Mouse (Mus musculus): ENCODE measurements at regions not wholly inside any gene's neighbourhood (a gene's known extent, or its start where the extent isn't known, plus 50 kb on each side); places are given as distances from the start of the nearest gene placed in this dataset.
"Not testable (repeated sequence)": the region's sequence is repeated elsewhere in the genome, so short reads cannot be mapped to it uniquely, and the experiment has no call there.

DNA sequence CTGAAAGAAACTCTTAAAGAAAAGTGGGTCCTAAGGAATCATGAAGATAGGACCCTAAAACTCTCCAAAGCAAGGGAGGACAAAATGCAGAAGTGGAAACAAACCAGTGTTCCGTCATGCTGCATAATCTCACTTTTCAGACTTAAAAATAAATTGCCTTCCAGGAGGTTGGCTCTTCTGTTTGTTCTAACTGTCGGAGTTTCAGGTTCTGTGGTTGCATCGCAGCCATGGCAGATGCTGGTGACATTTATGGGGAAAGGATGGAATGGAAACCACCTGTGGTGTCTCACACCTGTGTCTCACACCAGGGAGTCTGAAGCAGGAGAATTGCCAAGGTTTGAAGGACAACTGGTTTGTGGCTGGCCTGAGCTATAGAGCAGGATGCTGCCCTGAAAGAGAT, 50.9 kb upstream of the Hivep1 start:
- Histone ChIP-seq H3K27ac (ENCODE audit: low read depth, low read length) (no peak overlapping the region), H3K9me3 (ENCODE audit: control insufficient read depth, low read length) (no peaks in the 10 kb centered on the region), H3K4me1 (ENCODE audit: control insufficient read depth, insufficient read depth, low read length) (peaks cover 7% of the 10 kb centered on the region; the same call in 1 of the 2 replicates), H3K4me3 (ENCODE audit: low read length) (no peak overlapping the region), H3K36me3 (ENCODE audit: control insufficient read depth, insufficient read depth, low read length) (no peaks in the 10 kb centered on the region), H3K27me3 (ENCODE audit: control insufficient read depth, insufficient read depth, low read length) (no peaks in the 10 kb centered on the region), H3K9ac (ENCODE audit: low read depth, low read length) (no peak overlapping the region), H3K4me2 (replicated peaks; ENCODE audit: low read depth, low read length) (no peak overlapping the region)
- 53% methylated on average over 3 of the region's 3 CpGs for WGBS
- no peak for ATAC-seq (ENCODE audit: low FRiP score, low TSS enrichment)

DNA sequence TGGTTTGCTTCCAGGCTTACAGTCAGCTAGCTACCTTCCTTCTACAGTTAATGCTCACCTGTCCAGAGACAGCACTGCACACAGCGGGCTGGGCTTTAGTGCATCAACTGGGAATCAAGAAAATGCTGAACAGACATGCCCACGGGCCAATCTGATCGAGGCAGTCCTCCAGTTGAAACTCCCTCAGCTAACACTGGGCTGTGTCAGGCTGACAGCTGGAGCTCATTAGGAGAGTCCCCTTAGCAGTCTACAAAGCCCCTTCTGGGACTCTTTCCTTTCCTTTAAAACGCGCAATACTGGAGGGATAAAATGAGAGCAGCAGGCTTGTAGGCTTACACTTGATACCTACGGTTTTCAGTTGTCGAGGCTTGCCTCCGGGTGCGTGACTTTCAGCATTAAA, 53.9 kb upstream of the Hivep1 start:
- H3K4me1 ChIP-seq (ENCODE audit: control insufficient read depth, insufficient read depth, low read length), result peaks cover 7% of the 10 kb centered on the region; the same call in 1 of the 2 replicates
- H3K9ac ChIP-seq (ENCODE audit: low read depth, low read length), result no peak overlapping the region
- no peak overlapping the region for H3K4me3 ChIP-seq (ENCODE audit: low read length)
- no peaks in the 10 kb centered on the region for H3K36me3 ChIP-seq (ENCODE audit: control insufficient read depth, insufficient read depth, low read length)
- H3K9me3 ChIP-seq (ENCODE audit: control insufficient read depth, low read length), result no peaks in the 10 kb centered on the region
- H3K27me3 ChIP-seq (ENCODE audit: control insufficient read depth, insufficient read depth, low read length), result no peaks in the 10 kb centered on the region
- 46% methylated on average over 9 of the region's 9 CpGs for WGBS
- H3K27ac ChIP-seq (ENCODE audit: low read depth, low read length), result no peak overlapping the region
- peak; percentile 60; the same call in 1 of the 2 replicates for ATAC-seq (ENCODE audit: low FRiP score, low TSS enrichment)
- peak overlapping the region; percentile 21; the same call in 1 of the 2 replicates for H3K4me2 ChIP-seq (replicated peaks; ENCODE audit: low read depth, low read length)

DNA sequence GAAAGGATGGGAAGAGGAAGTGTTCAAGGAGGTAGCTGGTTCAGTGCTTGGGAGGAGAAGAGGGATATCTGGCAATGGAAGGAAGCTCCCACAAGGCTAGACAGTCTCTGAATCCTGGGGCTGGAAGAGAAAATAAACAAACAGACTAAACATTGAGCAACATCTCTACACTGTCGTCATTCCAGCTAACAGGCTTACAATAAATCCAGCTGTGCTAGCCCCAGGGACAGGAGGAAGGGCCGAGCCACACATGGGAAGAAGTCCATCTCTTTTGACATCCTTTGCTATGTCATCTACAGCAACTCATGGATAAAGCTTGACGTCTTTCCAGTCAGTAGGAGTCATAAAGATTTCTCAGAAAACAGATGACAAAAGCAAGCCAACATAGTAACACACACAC, 57.7 kb upstream of the Hivep1 start:
- no peak for ATAC-seq (ENCODE audit: low FRiP score, low TSS enrichment)
- H3K4me1 ChIP-seq (ENCODE audit: control insufficient read depth, insufficient read depth, low read length), result peaks cover 7% of the 10 kb centered on the region; the same call in 1 of the 2 replicates
- no peaks in the 10 kb centered on the region for H3K27me3 ChIP-seq (ENCODE audit: control insufficient read depth, insufficient read depth, low read length)
- H3K36me3 ChIP-seq (ENCODE audit: control insufficient read depth, insufficient read depth, low read length), result no peaks in the 10 kb centered on the region
- H3K4me3 ChIP-seq (ENCODE audit: low read length), result no peak overlapping the region
- no peak overlapping the region for H3K9ac ChIP-seq (ENCODE audit: low read depth, low read length)
- 65% methylated on average over 3 of the region's 3 CpGs for WGBS
- H3K4me2 ChIP-seq (replicated peaks; ENCODE audit: low read depth, low read length), result no peak overlapping the region
- no peak overlapping the region for H3K27ac ChIP-seq (ENCODE audit: low read depth, low read length)
- no peaks in the 10 kb centered on the region for H3K9me3 ChIP-seq (ENCODE audit: control insufficient read depth, low read length)

DNA sequence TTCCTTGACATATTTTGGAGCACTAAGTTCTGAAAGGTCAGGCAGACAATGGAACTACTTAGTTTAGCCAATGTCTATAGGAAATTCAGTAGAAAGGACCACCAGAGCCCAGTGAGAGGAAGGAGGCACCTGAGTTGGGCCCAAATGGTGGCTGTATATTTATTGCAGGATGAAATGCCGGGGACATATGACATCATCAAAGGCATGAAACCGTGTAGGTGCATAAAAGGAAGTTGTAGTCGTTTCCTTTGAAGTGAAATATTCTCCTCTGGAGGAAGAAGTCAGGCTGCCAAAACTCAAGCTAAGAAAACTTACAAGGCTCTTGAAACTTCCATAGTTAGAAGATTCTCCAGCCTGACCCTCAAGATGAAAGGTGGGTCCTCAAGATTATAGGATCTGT, 75.9 kb upstream of the Hivep1 start:
- no peak for ATAC-seq (ENCODE audit: low FRiP score, low TSS enrichment)
- Histone ChIP-seq H3K4me1 (ENCODE audit: control insufficient read depth, insufficient read depth, low read length) (no peaks in the 10 kb centered on the region), H3K27ac (ENCODE audit: low read depth, low read length) (no peak overlapping the region), H3K4me2 (replicated peaks; ENCODE audit: low read depth, low read length) (no peak overlapping the region), H3K9me3 (ENCODE audit: control insufficient read depth, low read length) (no peaks in the 10 kb centered on the region), H3K27me3 (ENCODE audit: control insufficient read depth, insufficient read depth, low read length) (no peaks in the 10 kb centered on the region), H3K9ac (ENCODE audit: low read depth, low read length) (no peak overlapping the region), H3K36me3 (ENCODE audit: control insufficient read depth, insufficient read depth, low read length) (no peaks in the 10 kb centered on the region), H3K4me3 (ENCODE audit: low read length) (no peak overlapping the region)
- WGBS, result 51% methylated on average over 3 of the region's 3 CpGs

GRCm38 (mm10) chr13:41962915-41963314, 88.9 kb upstream of the Hivep1 start:
- ATAC-seq (ENCODE audit: low FRiP score, low TSS enrichment), result no peak
- Histone ChIP-seq H3K4me3 (ENCODE audit: low read length) (no peak overlapping the region), H3K27ac (ENCODE audit: low read depth, low read length) (no peak overlapping the region), H3K27me3 (ENCODE audit: control insufficient read depth, insufficient read depth, low read length) (no peaks in the 10 kb centered on the region), H3K4me1 (ENCODE audit: control insufficient read depth, insufficient read depth, low read length) (no peaks in the 10 kb centered on the region), H3K36me3 (ENCODE audit: control insufficient read depth, insufficient read depth, low read length) (no peaks in the 10 kb centered on the region), H3K4me2 (replicated peaks; ENCODE audit: low read depth, low read length) (no peak overlapping the region), H3K9ac (ENCODE audit: low read depth, low read length) (no peak overlapping the region), H3K9me3 (ENCODE audit: control insufficient read depth, low read length) (no peaks in the 10 kb centered on the region)
- WGBS, result 83% methylated on average over 3 of the region's 3 CpGs

- H3K27me3 ChIP-seq (ENCODE audit: control insufficient read depth, insufficient read depth, low read length); ATAC-seq (ENCODE audit: low FRiP score, low TSS enrichment); H3K36me3 ChIP-seq (ENCODE audit: control insufficient read depth, insufficient read depth, low read length); H3K27ac ChIP-seq (ENCODE audit: low read depth, low read length); H3K9me3 ChIP-seq (ENCODE audit: control insufficient read depth, low read length); H3K4me3 ChIP-seq (ENCODE audit: low read length); H3K4me2 ChIP-seq (replicated peaks; ENCODE audit: low read depth, low read length); H3K4me1 ChIP-seq (ENCODE audit: control insufficient read depth, insufficient read depth, low read length); H3K9ac ChIP-seq (ENCODE audit: low read depth, low read length): not testable (repeated sequence)
- WGBS, result 87% methylated on average over 3 of the region's 3 CpGs
These were observed 90.9 kb upstream of the Hivep1 start for GRCm38 (mm10) chr13:41960960-41961359.

DNA sequence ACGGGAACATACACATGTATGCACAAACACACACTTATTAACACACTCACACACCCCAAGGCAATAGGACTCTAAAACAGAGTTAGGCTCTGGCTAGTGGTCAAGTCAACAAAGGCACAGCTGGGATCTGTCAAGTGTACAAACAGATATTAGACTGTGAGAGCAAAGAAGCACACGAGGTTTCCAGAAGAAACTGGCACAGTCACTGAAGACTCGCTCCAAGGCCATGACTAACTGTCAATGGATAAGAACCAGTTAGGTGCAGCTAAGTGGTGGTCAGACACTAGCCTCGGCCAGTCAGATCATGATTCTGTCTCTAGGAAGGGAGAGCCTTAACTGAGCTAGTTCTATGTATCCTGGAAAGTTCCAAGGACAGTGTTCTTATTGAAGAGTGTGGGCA, 93.9 kb upstream of the Hivep1 start:
- ATAC-seq (ENCODE audit: low FRiP score, low TSS enrichment), result no peak
- Histone ChIP-seq H3K4me2 (replicated peaks; ENCODE audit: low read depth, low read length) (no peak overlapping the region), H3K4me3 (ENCODE audit: low read length) (no peak overlapping the region), H3K9ac (ENCODE audit: low read depth, low read length) (no peak overlapping the region), H3K27me3 (ENCODE audit: control insufficient read depth, insufficient read depth, low read length) (no peaks in the 10 kb centered on the region), H3K36me3 (ENCODE audit: control insufficient read depth, insufficient read depth, low read length) (no peaks in the 10 kb centered on the region), H3K9me3 (ENCODE audit: control insufficient read depth, low read length) (no peaks in the 10 kb centered on the region), H3K27ac (ENCODE audit: low read depth, low read length) (no peak overlapping the region), H3K4me1 (ENCODE audit: control insufficient read depth, insufficient read depth, low read length) (no peaks in the 10 kb centered on the region)
- 57% methylated on average over 4 of the region's 4 CpGs for WGBS

DNA sequence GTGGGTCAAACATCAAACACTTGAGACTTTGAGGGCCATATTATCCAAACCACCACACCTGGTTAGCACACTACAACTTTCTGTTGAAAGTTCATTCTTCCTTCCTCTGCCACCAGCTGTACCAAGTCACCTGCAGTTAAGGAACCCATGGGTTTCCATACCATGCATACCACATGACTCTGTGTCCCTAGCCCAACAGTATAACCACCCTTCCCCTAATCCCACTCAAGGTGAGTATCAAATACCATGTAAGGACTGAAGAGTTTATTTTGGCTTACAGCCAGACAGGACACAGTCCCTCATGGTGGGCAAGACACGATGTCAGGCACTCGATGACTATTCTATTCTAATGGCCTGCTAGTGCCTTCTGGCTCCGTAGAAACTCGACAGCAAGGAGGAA, 95.9 kb upstream of the Hivep1 start:
- H3K9ac ChIP-seq (ENCODE audit: low read depth, low read length), result no peak overlapping the region
- H3K27me3 ChIP-seq (ENCODE audit: control insufficient read depth, insufficient read depth, low read length), result no peaks in the 10 kb centered on the region
- no peaks in the 10 kb centered on the region for H3K36me3 ChIP-seq (ENCODE audit: control insufficient read depth, insufficient read depth, low read length)
- ATAC-seq (ENCODE audit: low FRiP score, low TSS enrichment), result no peak
- H3K27ac ChIP-seq (ENCODE audit: low read depth, low read length), result no peak overlapping the region
- no peaks in the 10 kb centered on the region for H3K4me1 ChIP-seq (ENCODE audit: control insufficient read depth, insufficient read depth, low read length)
- 89% methylated on average over 4 of the region's 4 CpGs for WGBS
- H3K4me2 ChIP-seq (replicated peaks; ENCODE audit: low read depth, low read length), result no peak overlapping the region
- no peak overlapping the region for H3K4me3 ChIP-seq (ENCODE audit: low read length)
- H3K9me3 ChIP-seq (ENCODE audit: control insufficient read depth, low read length), result no peaks in the 10 kb centered on the region

GRCm38 (mm10) chr13:41955198-41955597, 96.6 kb upstream of the Hivep1 start:
- Histone ChIP-seq H3K27me3 (ENCODE audit: control insufficient read depth, insufficient read depth, low read length) (no peaks in the 10 kb centered on the region), H3K27ac (ENCODE audit: low read depth, low read length) (no peak overlapping the region), H3K4me3 (ENCODE audit: low read length) (no peak overlapping the region), H3K9me3 (ENCODE audit: control insufficient read depth, low read length) (no peaks in the 10 kb centered on the region), H3K9ac (ENCODE audit: low read depth, low read length) (no peak overlapping the region), H3K36me3 (ENCODE audit: control insufficient read depth, insufficient read depth, low read length) (no peaks in the 10 kb centered on the region), H3K4me1 (ENCODE audit: control insufficient read depth, insufficient read depth, low read length) (no peaks in the 10 kb centered on the region), H3K4me2 (replicated peaks; ENCODE audit: low read depth, low read length) (no peak overlapping the region)
- no peak for ATAC-seq (ENCODE audit: low FRiP score, low TSS enrichment)
- 72% methylated on average over 3 of the region's 3 CpGs for whole genome bisulfite sequencing

DNA sequence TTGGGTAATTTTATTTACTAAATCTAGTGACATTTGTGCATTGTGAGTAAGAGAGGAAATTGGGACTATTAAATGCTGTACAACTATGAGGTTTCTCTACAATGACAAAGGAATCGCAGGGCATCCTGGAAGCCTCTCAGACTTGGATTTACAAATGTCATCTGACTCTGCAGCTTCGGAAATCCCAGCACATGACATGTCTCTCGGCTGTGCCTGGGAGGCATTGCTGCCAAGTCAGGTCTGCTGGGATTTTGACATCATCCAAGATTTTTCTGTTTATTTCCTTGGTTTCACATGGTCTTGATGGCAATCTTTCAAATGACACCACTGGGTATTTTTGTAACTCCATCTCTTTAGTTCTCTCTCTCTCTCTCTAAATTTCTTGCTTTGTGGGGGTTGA, 99.4 kb upstream of the Hivep1 start:
- Histone ChIP-seq H3K36me3 (ENCODE audit: control insufficient read depth, insufficient read depth, low read length) (no peaks in the 10 kb centered on the region), H3K4me3 (ENCODE audit: low read length) (no peak overlapping the region), H3K9me3 (ENCODE audit: control insufficient read depth, low read length) (no peaks in the 10 kb centered on the region), H3K27me3 (ENCODE audit: control insufficient read depth, insufficient read depth, low read length) (no peaks in the 10 kb centered on the region), H3K4me1 (ENCODE audit: control insufficient read depth, insufficient read depth, low read length) (no peaks in the 10 kb centered on the region), H3K27ac (ENCODE audit: low read depth, low read length) (no peak overlapping the region), H3K9ac (ENCODE audit: low read depth, low read length) (no peak overlapping the region), H3K4me2 (replicated peaks; ENCODE audit: low read depth, low read length) (no peak overlapping the region)
- WGBS, result 63% methylated on average over 3 of the region's 3 CpGs
- ATAC-seq (ENCODE audit: low FRiP score, low TSS enrichment), result no peak
